In genomic region chr11:87986141-87986741, GRCm38 (mm10) we compare ENCODE assay signal across 8 mouse cellular contexts. TPM values are rescaled to one million over a fixed set of nuclear protein-coding genes. Genes with fewer than 3 reads are reported as not detected.
DNase-seq lines count a peak whose midpoint lies in the region; ATAC-seq and TF ChIP-seq lines count a peak whose summit lies in the region.

No protein-coding gene starts in this region.

- peak overlapping the region; percentile 89 for H3K4me2 ChIP-seq in forebrain, embryonic 15.5 days (replicated peaks)

- peak overlapping the region; percentile 94 for H3K9ac ChIP-seq in forebrain, embryonic 15.5 days (replicated peaks)

- DNase-seq in NIH3T3 (ENCODE audit: low read depth), result peak; percentile 88
- DNase-seq in cerebellum, adult 2 months, result peak; percentile 81 to 87
- DNase-seq in left cerebral cortex, adult 11 months (ENCODE audit: low spot score), result peak; percentile 34
- peak; percentile 62 for DNase-seq in right cerebral cortex, postnatal 4 days
- peak; percentile 82 for DNase-seq in yolk sac, embryonic 10.5 days (ENCODE audit: low spot score)

- no peak for TF ChIP-seq POLR2A in cerebellum, adult 2 months (IDR thresholded peaks at IDR 0.05; ENCODE audit: borderline replicate concordance, insufficient read depth, low read length)

- H3K4me3 ChIP-seq in cerebellum, adult 2 months (replicated peaks; ENCODE audit: insufficient read depth, low read depth, low read length), result peak overlapping the region; percentile 64
- peak overlapping the region; percentile 100 for H3K4me3 ChIP-seq in forebrain, embryonic 15.5 days
- H3K4me3 ChIP-seq in macrophage (ENCODE audit: inconsistent target), result peak overlapping the region; percentile 73

- peak overlapping the region; percentile 99 for H3K27ac ChIP-seq in cerebellum, adult 2 months (ENCODE audit: insufficient read depth, low read length)
- H3K27ac ChIP-seq in forebrain, embryonic 15.5 days (replicated peaks), result peak overlapping the region; percentile 96
- H3K27ac ChIP-seq in macrophage, result peak overlapping the region; percentile 54

- H3K27me3 ChIP-seq in cerebellum, adult 2 months (ENCODE audit: control insufficient read depth, insufficient read depth, low read length), result no peaks in the 10 kb centered on the region
- H3K27me3 ChIP-seq in forebrain, embryonic 15.5 days, result no peaks in the 10 kb centered on the region

- H3K79me2 ChIP-seq in macrophage (ENCODE audit: inconsistent target), result peaks cover 53% of the 10 kb centered on the region

- no peak for TF ChIP-seq CTCF in cerebellum, adult 2 months (IDR thresholded peaks at IDR 0.05; ENCODE audit: borderline replicate concordance, insufficient read depth, low read depth, low read length)

- peaks cover 24% of the 10 kb centered on the region for H3K36me3 ChIP-seq in forebrain, embryonic 15.5 days
- H3K36me3 ChIP-seq in macrophage (ENCODE audit: inconsistent target), result peaks cover 23% of the 10 kb centered on the region

- H3K4me1 ChIP-seq in cerebellum, adult 2 months (ENCODE audit: control insufficient read depth, insufficient read depth, low read length), result peaks cover 9% of the 10 kb centered on the region
- peaks cover 47% of the 10 kb centered on the region for H3K4me1 ChIP-seq in forebrain, embryonic 15.5 days

- 2% methylated on average over 13 of the region's 13 CpGs for WGBS in cerebellum, adult 2 months
- WGBS in forebrain, embryonic 15.5 days, result 2% methylated on average over 13 of the region's 13 CpGs
- 3% methylated on average over 12 of the region's 13 CpGs for WGBS in macrophage (ENCODE audit: missing documents)

- no peaks in the 10 kb centered on the region for H3K9me3 ChIP-seq in forebrain, embryonic 15.5 days

- ATAC-seq in forebrain, embryonic 15.5 days (replicated peaks), result peak; percentile 0; the same call in 1 of the 2 replicates
- peak; percentile 26 to 54; a peak in 2 of 4 replicates for ATAC-seq in hematopoietic stem cell, adult 5-6 weeks (replicated peaks in 1 of 2; ENCODE audit: insufficient read depth in 1 of 2, low FRiP score in 2 of 2, low TSS enrichment in 1 of 2, low read depth in 1 of 2, poor library complexity in 2 of 2, severe bottlenecking in 2 of 2)

RNA-seq across cellular contexts. Expression of gene Dynll2, which starts 1.1 kb away (rescaled TPM):
- 453 and 497 TPM in 2 replicates for polyA plus RNA-seq in cerebellum, adult 2 months (2012; rRNA removed)
- 38.5 and 39.3 TPM in 2 replicates for polyA plus RNA-seq in forebrain, embryonic 15.5 days (2015; fragmentation: Nextera tagmentation; extraction: Ambion mirVana)
- total RNA-seq in hematopoietic stem cell, adult 5-6 weeks (2017), result 17.9 and 36.5 TPM in 2 replicates
- 10 to 100 TPM in 5 of 26 experiments, 1 to 10 TPM in 21; 2.0 to 21.1 (median 4.9) TPM for total RNA-seq in macrophage (2018; cell fraction: chromatin; rRNA removed)
- 10 to 100 TPM; 46.1 to 71.6 (median 60.1) TPM for total RNA-seq in macrophage (2018; cell fraction: cytosol; rRNA removed)
- total RNA-seq in macrophage (2018; cell fraction: nucleus; rRNA removed), result 10 to 100 TPM; 10.1 to 42.9 (median 23.0) TPM
- 62.0 to 99.4 TPM (median 76.2 TPM) in 3 replicates for polyA plus RNA-seq in macrophage (2018)

Comparison
In these comparisons a context has a peak if more than half of its experiments do, and no peak if none do; other contexts are left out.
1. Peak in every context shown above with its lines: DNase-seq, ATAC-seq, H3K4me3 ChIP-seq and H3K27ac ChIP-seq.
2. DNase-seq: peak in every context shown above with its lines; median percentile 88 in NIH3T3; 84 in cerebellum, adult 2 months; 82 in yolk sac, embryonic 10.5 days; 62 in right cerebral cortex, postnatal 4 days; 34 in left cerebral cortex, adult 11 months.